Mouse (Mus musculus) lung, embryonic 16.5 days (tissue): ENCODE results near the gene Swi5. TPM values are rescaled to one million over a fixed set of nuclear protein-coding genes. Genes with fewer than 3 reads are reported as not detected.
A peak's percentile ranks its signal among the peaks of the same experiment; 100 is the strongest.

Experiments used
- ATAC-seq: fragments of 200-750 bp; cut with Nextera tagmentation; 2 replicates; pipeline ENCODE4 v1.8.0; 2017; ENCODE audit warnings: low read depth, mild to moderate bottlenecking, moderate library complexity
- H3K27ac ChIP-seq: fragments of 300-500 bp; sonication (generic); 2 replicates; pipeline ENCODE4 v1.5.1; 2014; ENCODE audit warnings: mild to moderate bottlenecking, control low read depth, low read length
- H3K27me3 ChIP-seq: fragments of 300-500 bp; sonication (generic); 2 replicates; pipeline ENCODE4 v1.6.1; 2014; ENCODE audit warnings: low read depth, low read length, mixed read lengths; ENCODE audit not compliant: control insufficient read depth, insufficient read depth
- H3K36me3 ChIP-seq: fragments of 300-500 bp; sonication (generic); 2 replicates; pipeline ENCODE4 v1.6.1; 2014; ENCODE audit warnings: low read length; ENCODE audit not compliant: control insufficient read depth, insufficient read depth
- H3K4me1 ChIP-seq: fragments of 300-500 bp; sonication (generic); replicated peaks from 2 replicates; pipeline ENCODE4 v1.6.1; 2014; ENCODE audit warnings: low read length, mixed read lengths; ENCODE audit not compliant: control insufficient read depth, insufficient read depth
- H3K4me2 ChIP-seq: fragments of 300-500 bp; sonication (generic); 2 replicates; pipeline ENCODE4 v1.6.1; 2014; ENCODE audit warnings: low read depth, low read length, control low read depth
- H3K4me3 ChIP-seq: fragments of 300-500 bp; sonication (generic); 2 replicates; pipeline ENCODE4 v1.5.1; 2014; ENCODE audit warnings: mild to moderate bottlenecking, low read length, control low read depth
- H3K9ac ChIP-seq: fragments of 300-500 bp; sonication (generic); 2 replicates; pipeline ENCODE4 v1.6.1; 2014; ENCODE audit warnings: low read length, control low read depth
- H3K9me3 ChIP-seq: fragments of 300-500 bp; sonication (generic); 2 replicates; pipeline ENCODE4 v1.6.1; 2016; ENCODE audit warnings: low read length; ENCODE audit not compliant: control insufficient read depth
- WGBS: fragments of 180-500 bp; shearing (Covaris S2); extraction: QIAGEN DNeasy Blood & Tissue Kit; methylation state at CpG from one replicate; pipeline ENCODE4 v1.1.7; 2014; 5-methylcytosine and 5-hydroxymethylcytosine counted together
- microRNA-seq: library from miRNA; unstranded; fragments of <30 nt; microRNA quantifications from one replicate; pipeline ENCODE4, GENCODE M21; 2016
- polyA plus RNA-seq: library from polyadenylated mRNA; unstranded; fragments of >200 nt; fragmentation: Nextera tagmentation; extraction: Ambion mirVana; gene quantifications from 2 replicates; pipeline ENCODE4 v1.2.1, GENCODE M21; 2015

The Swi5 gene
- polyA plus RNA-seq, 1 experiment from 2014 or later: 415 TPM

GRCm38 (mm10) chr2:32237571-32237970 is 50.3 kb downstream of the Swi5 start:
- Histone ChIP-seq H3K27me3 (no peaks in the 10 kb centered on the region), H3K9me3 (no peaks in the 10 kb centered on the region), H3K27ac (peak overlapping the region; percentile 90), H3K9ac (peak overlapping the region; percentile 82), H3K4me3 (peak overlapping the region; percentile 75), H3K4me1 (peaks cover 20% of the 10 kb centered on the region), H3K4me2 (peak overlapping the region; percentile 83), H3K36me3 (peaks cover 12% of the 10 kb centered on the region)
- no peak for ATAC-seq
- 18% methylated on average over 4 of the region's 4 CpGs for WGBS

GRCm38 (mm10) chr2:32236760-32237487 is 51.0 kb downstream of the Swi5 start:
- peak overlapping the region; percentile 83 for H3K4me2 ChIP-seq
- WGBS: under 1% methylated on average over 20 of the region's 20 CpGs
- peak overlapping the region; percentile 75 for H3K4me3 ChIP-seq
- peaks cover 20% of the 10 kb centered on the region for H3K4me1 ChIP-seq
- H3K27me3 ChIP-seq: no peaks in the 10 kb centered on the region
- peak overlapping the region; percentile 82 for H3K9ac ChIP-seq
- H3K27ac ChIP-seq: peak overlapping the region; percentile 90
- H3K36me3 ChIP-seq: peaks cover 17% of the 10 kb centered on the region
- ATAC-seq: peak; percentile 56
- H3K9me3 ChIP-seq: no peaks in the 10 kb centered on the region

- H3K27ac ChIP-seq: peak within 1 kb of the TSS; percentile 90
- H3K9ac ChIP-seq: peak within 1 kb of the TSS; percentile 82
- H3K4me3 ChIP-seq: peak within 1 kb of the TSS; percentile 75
- H3K4me1 ChIP-seq: peaks cover 20% of the 10 kb centered on the region
- peaks cover 24% of the 10 kb centered on the region for H3K36me3 ChIP-seq
- H3K27me3 ChIP-seq: no peaks in the 10 kb centered on the region
- peak; percentile 93 for ATAC-seq
- no peaks in the 10 kb centered on the region for H3K9me3 ChIP-seq
- peak within 1 kb of the TSS; percentile 83 for H3K4me2 ChIP-seq
- under 1% methylated on average over 54 of the region's 54 CpGs for WGBS
These were observed 51.8 kb downstream of the Swi5 start, which contains the start of gene Pomt1 for GRCm38 (mm10) chr2:32235886-32236759. Gene Pomt1 (plus strand): TSS chr2:32236590.

DNA sequence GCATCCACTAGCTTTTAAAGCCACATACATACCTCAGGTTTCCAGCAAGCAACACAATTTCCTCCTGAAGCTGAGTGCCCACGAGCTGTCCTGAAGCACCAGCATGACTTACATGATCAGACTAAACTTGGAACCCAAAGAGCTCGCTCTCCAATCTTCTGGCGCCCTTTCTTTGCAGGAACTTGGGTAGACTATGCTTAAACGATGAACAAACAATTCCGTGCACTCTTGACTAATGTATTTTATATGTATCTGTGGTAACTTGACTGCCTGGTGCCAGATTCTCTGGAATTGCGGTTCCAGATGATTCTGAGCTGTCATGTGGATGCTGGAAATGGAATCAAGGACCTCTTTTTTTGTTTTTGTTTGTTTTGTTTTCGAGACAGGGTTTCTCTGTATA is 52.4 kb downstream of the Swi5 start:
- H3K36me3 ChIP-seq: peaks cover 29% of the 10 kb centered on the region
- WGBS: 26% methylated on average over 7 of the region's 7 CpGs
- H3K4me1 ChIP-seq: peaks cover 20% of the 10 kb centered on the region
- H3K27ac ChIP-seq: peak overlapping the region; percentile 89; the same call in 1 of the 2 replicates
- peak overlapping the region; percentile 79 for H3K9ac ChIP-seq
- no peak for ATAC-seq
- no peaks in the 10 kb centered on the region for H3K9me3 ChIP-seq
- no peaks in the 10 kb centered on the region for H3K27me3 ChIP-seq
- peak overlapping the region; percentile 75 for H3K4me3 ChIP-seq
- H3K4me2 ChIP-seq: peak overlapping the region; percentile 83

Small RNA genes within 50 kb of the gene (microRNA-seq; reads per million reads assigned to microRNA genes)
- gene Gm23363 (0.99 reads per million), gene Mir199b (1,148 reads per million, percentile 75 among the genes with 10 or more reads in this experiment)

Other genes starting within 250 kb of the Swi5 start
- 4.3 and 4.4 TPM in 2 replicates for gene Fam78a, start 203.2 kb downstream of the Swi5 start, polyA plus RNA-seq
- gene Plpp7, start 192.5 kb downstream of the Swi5 start, polyA plus RNA-seq: 3.6 and 3.9 TPM in 2 replicates
- gene Prrc2b, start 137.0 kb downstream of the Swi5 start, polyA plus RNA-seq: 24.7 and 26.9 TPM in 2 replicates
- gene Pomt1, start 51.5 kb downstream of the Swi5 start, polyA plus RNA-seq: 23.0 and 24.1 TPM in 2 replicates
- gene Uck1, start 27.9 kb downstream of the Swi5 start, polyA plus RNA-seq: 60.8 and 63.8 TPM in 2 replicates
- gene Golga2, start 691 bp downstream of the Swi5 start, polyA plus RNA-seq: 25.8 and 27.9 TPM in 2 replicates
- 46.1 and 50.7 TPM in 2 replicates for gene Ciz1, start 64.3 kb upstream of the Swi5 start, polyA plus RNA-seq
- 5.7 and 5.9 TPM in 2 replicates for gene Dnm1, start 65.3 kb upstream of the Swi5 start, polyA plus RNA-seq
- gene 1110008P14Rik, start 93.9 kb upstream of the Swi5 start, polyA plus RNA-seq: 34.0 and 36.4 TPM in 2 replicates
- gene Lcn2, start 100.2 kb upstream of the Swi5 start, polyA plus RNA-seq: 1.8 and 5.6 TPM in 2 replicates
- gene Ptges2, start 107.8 kb upstream of the Swi5 start, polyA plus RNA-seq: 20.6 and 23.9 TPM in 2 replicates
- gene Naif1, start 162.4 kb upstream of the Swi5 start, polyA plus RNA-seq: 6.5 and 6.8 TPM in 2 replicates
- gene Slc25a25, start 163.4 kb upstream of the Swi5 start, polyA plus RNA-seq: 16.0 and 17.5 TPM in 2 replicates
- gene Fam102a, start 247.3 kb upstream of the Swi5 start, polyA plus RNA-seq: 11.9 and 12.7 TPM in 2 replicates